Mouse (Mus musculus) cerebellum, adult 8-10 months (tissue): ENCODE data around the gene Kti12.
A peak's percentile ranks its signal among the peaks of the same experiment; 100 is the strongest.

Source experiments
- DNase-seq: peaks from one replicate; pipeline ENCODE4 v3.0.0; 2022

The Kti12 gene

GRCm38 (mm10) chr4:108847715-108848504 lies at the start of gene Kti12:
Kti12 (plus strand) TSS chr4:108847785.
- DNase-seq: peak; percentile 75

GRCm38 (mm10) chr4:108798083-108798830 lies 49.3 kb upstream of the Kti12 start:
- DNase-seq: peak; percentile 67

GRCm38 (mm10) chr4:108803535-108803934 lies 44.0 kb upstream of the Kti12 start:
- DNase-seq: no peak

GRCm38 (mm10) chr4:108811142-108811541 lies 36.4 kb upstream of the Kti12 start:
- DNase-seq: no peak

GRCm38 (mm10) chr4:108811550-108811949 lies 36.0 kb upstream of the Kti12 start:
- no peak for DNase-seq

- DNase-seq: no peak
These were observed 21.9 kb upstream of the Kti12 start for GRCm38 (mm10) chr4:108825677-108826076.

GRCm38 (mm10) chr4:108826096-108826495 lies 21.5 kb upstream of the Kti12 start:
- no peak for DNase-seq

GRCm38 (mm10) chr4:108826643-108827042 lies 20.9 kb upstream of the Kti12 start:
- DNase-seq: no peak

GRCm38 (mm10) chr4:108830698-108831097 lies 16.9 kb upstream of the Kti12 start:
- no peak for DNase-seq

GRCm38 (mm10) chr4:108832916-108833827 lies 14.4 kb upstream of the Kti12 start, which contains the start of gene Btf3l4:
Btf3l4 (minus strand) TSS chr4:108833614.
- peak; percentile 87 for DNase-seq

- DNase-seq: no peak
These were observed 13.8 kb upstream of the Kti12 start for GRCm38 (mm10) chr4:108833828-108834114.

- DNase-seq: peak; percentile 73
These were observed 13.2 kb upstream of the Kti12 start, which contains the start of gene Txndc12 for GRCm38 (mm10) chr4:108834115-108834970. Txndc12 (plus strand) TSS chr4:108834601.

GRCm38 (mm10) chr4:108834971-108835311 lies 12.6 kb upstream of the Kti12 start:
- DNase-seq: no peak

GRCm38 (mm10) chr4:108835496-108835895 lies 12.1 kb upstream of the Kti12 start:
- DNase-seq: no peak

- peak; percentile 53 for DNase-seq
These were observed 9.6 kb upstream of the Kti12 start for GRCm38 (mm10) chr4:108838031-108838430.

- DNase-seq: no peak
These were observed 5.5 kb upstream of the Kti12 start for GRCm38 (mm10) chr4:108841920-108842578.

GRCm38 (mm10) chr4:108843336-108843735 lies 4.2 kb upstream of the Kti12 start:
- DNase-seq: no peak

GRCm38 (mm10) chr4:108845824-108846569 lies 1.6 kb upstream of the Kti12 start:
- no peak for DNase-seq

GRCm38 (mm10) chr4:108848505-108848848 lies 892 bp downstream of the Kti12 start, which contains the start of gene A730015C16Rik:
A730015C16Rik (minus strand) TSS chr4:108848619.
- DNase-seq: no peak

GRCm38 (mm10) chr4:108866806-108867205 lies 19.2 kb downstream of the Kti12 start:
- DNase-seq: no peak
